Mouse (Mus musculus): Measurements from ENCODE around the gene Gabra5. TPM values are rescaled to one million over a fixed set of nuclear protein-coding genes. Genes with fewer than 3 reads are reported as not detected.
A peak's percentile ranks its signal among the peaks of the same experiment; 100 is the strongest.

The Gabra5 gene
- 23.1 and 29.5 TPM in 2 replicates for polyA plus RNA-seq (2015; fragmentation: Nextera tagmentation; extraction: Ambion mirVana)

DNA sequence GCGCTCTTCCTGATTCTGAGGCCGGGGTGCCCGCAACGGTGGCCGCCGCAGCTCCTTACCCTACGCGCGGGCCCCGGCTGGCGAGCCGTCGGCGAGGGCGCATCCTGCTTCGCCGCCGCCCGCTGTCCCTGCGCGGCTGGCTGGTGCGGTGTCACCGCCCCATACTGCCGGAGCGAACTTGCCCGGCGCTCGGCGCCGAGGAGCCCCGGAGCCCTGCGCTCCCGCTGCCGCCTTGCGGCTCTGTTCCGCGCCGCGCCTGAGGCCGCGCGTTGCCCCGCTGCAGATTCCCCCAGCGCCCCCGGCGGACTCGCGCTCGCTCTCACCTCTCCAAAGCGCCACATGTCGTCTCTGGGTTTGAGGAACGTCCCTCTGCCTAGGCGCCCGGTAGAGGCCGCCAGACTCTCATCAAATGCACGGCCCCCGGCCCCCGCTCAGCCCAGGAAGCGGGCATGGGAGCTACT lies at the start of gene Gabra5:
Gabra5 (minus strand) TSS at position 379 of the 461 bp plus-strand sequence.
- H3K4me1 ChIP-seq, result peaks cover 13% of the 10 kb centered on the region
- peak; percentile 89 for ATAC-seq (replicated peaks)
- H3K36me3 ChIP-seq, result no peaks in the 10 kb centered on the region
- 0 out of 2 replicates have a peak within 1 kb of the TSS, but pooled peaks have one; percentile 9 for H3K27ac ChIP-seq (replicated peaks)
- H3K4me2 ChIP-seq (replicated peaks), result peak within 1 kb of the TSS; percentile 79
- peak within 1 kb of the TSS; percentile 53 for H3K9ac ChIP-seq (replicated peaks)
- H3K9me3 ChIP-seq, result no peaks in the 10 kb centered on the region
- peak within 1 kb of the TSS; percentile 60 for H3K4me3 ChIP-seq
- under 1% methylated on average over 59 of the region's 59 CpGs for WGBS
- H3K27me3 ChIP-seq, result peaks cover 39% of the 10 kb centered on the region

DNA sequence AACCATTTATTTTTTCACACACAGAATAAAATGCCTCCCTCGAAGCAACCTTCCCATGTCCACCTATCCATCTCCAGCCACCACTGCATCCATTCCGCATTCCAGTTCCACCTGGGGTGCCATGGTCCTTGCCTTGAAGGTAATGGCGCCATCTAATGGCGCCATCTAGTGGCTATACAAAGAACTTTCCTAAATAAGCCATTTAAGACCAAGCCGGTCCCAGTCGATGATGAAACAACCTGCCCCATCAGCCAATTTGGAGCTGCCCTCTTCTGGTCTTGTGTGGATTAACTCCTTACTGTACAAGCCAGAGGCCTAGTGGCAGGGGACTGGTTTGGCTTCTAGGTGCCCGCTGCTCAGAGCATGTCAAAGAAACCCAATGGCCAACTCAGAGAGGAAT lies 28.7 kb upstream of the Gabra5 start:
- ATAC-seq (replicated peaks), result 0 out of 2 replicates have a peak, but pooled peaks have one; percentile 8
- no peak overlapping the region for H3K27ac ChIP-seq (replicated peaks)
- 24% methylated on average over 7 of the region's 7 CpGs for WGBS
- H3K27me3 ChIP-seq, result no peaks in the 10 kb centered on the region
- H3K36me3 ChIP-seq, result no peaks in the 10 kb centered on the region
- H3K9me3 ChIP-seq, result no peaks in the 10 kb centered on the region
- no peaks in the 10 kb centered on the region for H3K4me1 ChIP-seq
- H3K4me2 ChIP-seq (replicated peaks), result no peak overlapping the region
- H3K4me3 ChIP-seq, result no peak overlapping the region
- no peak overlapping the region for H3K9ac ChIP-seq (replicated peaks)

DNA sequence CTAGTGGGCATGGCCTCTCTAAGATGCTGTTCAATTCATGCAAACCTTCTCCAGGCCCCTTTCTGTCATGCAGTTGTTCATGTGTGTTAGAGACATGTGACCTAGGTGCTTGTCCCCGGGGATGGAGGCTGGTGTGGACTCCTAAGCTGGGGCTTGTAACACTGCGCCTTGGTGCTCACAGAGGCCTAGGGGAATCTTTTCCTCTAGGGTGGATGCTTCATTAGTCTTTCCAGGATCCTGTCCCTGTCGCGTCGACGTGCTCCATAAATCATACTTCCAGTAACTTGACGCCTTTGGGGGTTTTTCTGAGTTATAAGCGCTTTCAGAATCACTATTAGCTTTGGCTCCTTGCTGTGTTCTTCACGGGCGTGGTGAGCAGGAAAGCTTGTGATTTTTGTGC lies 22.8 kb upstream of the Gabra5 start:
- no peak overlapping the region for H3K9ac ChIP-seq (replicated peaks)
- H3K27me3 ChIP-seq, result no peaks in the 10 kb centered on the region
- 95% methylated on average over 10 of the region's 10 CpGs for WGBS
- no peaks in the 10 kb centered on the region for H3K4me1 ChIP-seq
- H3K4me3 ChIP-seq, result no peak overlapping the region
- H3K36me3 ChIP-seq, result no peaks in the 10 kb centered on the region
- H3K9me3 ChIP-seq, result no peaks in the 10 kb centered on the region
- ATAC-seq (replicated peaks), result no peak
- no peak overlapping the region for H3K27ac ChIP-seq (replicated peaks)
- no peak overlapping the region for H3K4me2 ChIP-seq (replicated peaks)

DNA sequence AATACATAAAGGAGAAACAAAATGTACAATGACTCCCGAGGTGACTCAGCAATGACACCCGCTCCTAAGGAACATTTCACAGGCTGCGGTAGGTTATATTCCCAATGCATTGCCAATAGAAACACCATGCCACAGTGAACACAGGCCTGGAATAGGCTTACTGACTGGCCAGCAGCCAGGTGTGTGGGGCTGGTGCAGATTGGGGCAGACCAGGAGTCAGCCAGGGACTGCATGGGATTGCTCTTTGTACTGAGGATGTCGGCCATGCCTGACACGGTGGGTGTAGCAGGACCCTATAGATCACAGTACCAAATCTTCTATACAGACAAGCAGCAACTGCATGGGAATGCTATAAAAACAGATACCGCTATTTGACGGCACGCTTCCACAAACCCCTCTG lies 20.1 kb upstream of the Gabra5 start:
- no peaks in the 10 kb centered on the region for H3K9me3 ChIP-seq

DNA sequence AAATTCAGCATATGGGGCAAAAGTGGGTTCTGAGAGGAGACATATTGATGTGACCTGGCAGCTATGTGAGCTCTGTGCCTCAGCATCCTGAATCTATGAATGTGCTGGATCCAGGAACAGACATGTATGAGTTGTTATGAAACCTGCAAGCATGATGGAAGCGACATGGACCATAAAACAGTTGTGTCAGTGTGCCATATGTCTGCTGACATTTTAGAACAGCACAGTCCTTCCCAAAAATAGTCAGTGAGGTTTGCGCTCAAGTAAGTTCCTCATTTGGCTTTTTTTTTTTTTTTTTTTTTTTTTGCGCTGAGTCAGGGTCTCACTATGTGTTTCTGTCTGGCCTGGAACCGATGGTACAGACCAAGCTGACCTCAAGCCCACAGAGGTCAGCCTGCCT lies 19.6 kb upstream of the Gabra5 start:
- no peaks in the 10 kb centered on the region for H3K4me1 ChIP-seq
- H3K36me3 ChIP-seq, result no peaks in the 10 kb centered on the region
- no peak overlapping the region for H3K4me3 ChIP-seq
- no peaks in the 10 kb centered on the region for H3K27me3 ChIP-seq
- H3K9me3 ChIP-seq, result no peaks in the 10 kb centered on the region
- no peak overlapping the region for H3K27ac ChIP-seq (replicated peaks)
- no peak overlapping the region for H3K9ac ChIP-seq (replicated peaks)
- ATAC-seq (replicated peaks), result no peak
- 92% methylated on average over 4 of the region's 4 CpGs for WGBS
- H3K4me2 ChIP-seq (replicated peaks), result no peak overlapping the region

More for the DNA sequence above, 20.1 kb upstream of the Gabra5 start:
- H3K36me3 ChIP-seq, result no peaks in the 10 kb centered on the region
- no peak for ATAC-seq (replicated peaks)
- H3K27me3 ChIP-seq, result no peaks in the 10 kb centered on the region
- H3K4me3 ChIP-seq, result no peak overlapping the region
- WGBS, result 92% methylated on average over 8 of the region's 8 CpGs
- H3K4me2 ChIP-seq (replicated peaks), result no peak overlapping the region
- no peak overlapping the region for H3K27ac ChIP-seq (replicated peaks)
- no peaks in the 10 kb centered on the region for H3K4me1 ChIP-seq
- H3K9ac ChIP-seq (replicated peaks), result no peak overlapping the region

DNA sequence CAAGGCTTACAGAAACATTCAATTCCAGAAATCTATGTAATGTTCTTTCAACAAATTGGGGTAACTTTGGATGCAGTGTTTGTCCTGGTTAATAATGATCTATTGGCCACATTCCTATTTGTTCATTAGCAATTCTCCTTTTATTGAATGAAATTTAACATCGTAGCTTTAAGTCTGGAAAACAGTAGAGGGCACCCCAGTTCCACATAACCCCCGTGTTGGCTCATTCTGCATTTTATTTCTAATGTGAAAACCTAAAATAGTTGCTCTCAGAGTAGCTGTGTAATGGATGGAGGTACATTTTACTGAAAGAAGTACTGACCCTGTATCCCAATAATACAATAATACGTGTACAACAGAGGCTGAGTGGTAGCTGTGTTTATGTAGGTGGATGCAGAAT lies 3.1 kb upstream of the Gabra5 start:
- Histone ChIP-seq H3K4me2 (replicated peaks) (no peak overlapping the region), H3K27me3 (peaks cover 33% of the 10 kb centered on the region), H3K27ac (replicated peaks) (no peak overlapping the region), H3K4me3 (no peak overlapping the region), H3K4me1 (peaks cover 13% of the 10 kb centered on the region), H3K9ac (replicated peaks) (no peak overlapping the region), H3K36me3 (no peaks in the 10 kb centered on the region), H3K9me3 (no peaks in the 10 kb centered on the region)
- no peak for ATAC-seq (replicated peaks)
- WGBS, result 28% methylated on average over 3 of the region's 3 CpGs

DNA sequence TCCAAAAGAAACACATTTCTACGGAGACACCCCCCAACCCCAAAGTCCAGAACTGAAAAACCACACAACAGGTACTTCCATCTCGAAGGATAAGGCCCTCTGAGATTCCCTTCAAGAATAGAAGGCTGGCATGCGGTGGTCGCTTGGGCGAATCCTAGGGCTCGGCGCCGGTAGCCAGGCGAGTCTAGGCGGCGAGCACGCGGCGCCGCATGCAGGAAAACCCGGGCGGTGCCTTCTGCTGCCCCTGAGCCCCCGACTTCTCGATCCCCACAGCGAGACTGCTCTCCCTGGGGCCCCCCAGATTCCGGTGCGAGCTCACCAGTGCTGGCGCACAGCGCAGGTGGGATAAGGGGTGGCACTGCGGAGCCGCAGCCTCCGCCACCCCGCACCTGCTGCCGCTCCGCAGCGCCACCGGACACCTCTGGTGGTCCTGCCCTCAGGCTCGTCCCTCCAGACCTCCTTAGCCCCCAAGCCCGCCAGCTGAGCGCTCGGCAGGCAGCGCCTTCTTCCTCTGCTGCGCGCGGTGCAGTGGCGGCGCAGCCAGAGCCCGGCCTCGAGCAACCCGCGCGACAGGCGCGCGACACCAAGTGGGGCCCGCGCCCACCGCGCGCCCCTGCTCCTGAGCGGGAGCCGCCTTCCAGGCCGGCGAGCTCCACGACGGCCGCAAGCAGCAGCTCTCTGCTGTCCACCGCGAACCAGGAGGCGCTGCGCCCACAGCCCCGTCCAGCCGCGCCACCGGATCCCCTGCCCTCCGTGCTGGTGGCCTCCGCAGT lies 813 bp downstream of the Gabra5 start:
- peak; percentile 82 for ATAC-seq (replicated peaks)
- WGBS, result 1% methylated on average over 67 of the region's 72 CpGs
- H3K36me3 ChIP-seq, result no peaks in the 10 kb centered on the region

DNA sequence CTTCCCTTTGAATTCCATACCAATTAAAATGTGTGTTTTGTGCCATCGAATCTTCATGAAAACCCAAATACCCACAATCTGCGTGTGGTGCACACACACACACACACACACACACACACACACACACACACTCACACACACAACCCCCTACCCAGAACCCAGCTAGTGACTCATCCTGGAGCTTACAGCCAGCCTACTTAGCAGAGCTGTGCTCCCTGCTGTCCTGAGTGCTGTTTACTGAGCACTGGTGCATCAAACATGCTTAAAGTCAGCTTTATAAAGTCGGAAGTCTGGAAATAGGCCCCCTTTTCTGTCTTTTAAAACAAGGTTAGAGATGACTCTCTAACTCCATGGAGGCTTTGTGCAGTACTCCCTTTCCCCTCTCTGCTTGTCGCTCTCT lies 7.0 kb downstream of the Gabra5 start:
- Histone ChIP-seq H3K36me3 (no peaks in the 10 kb centered on the region), H3K27me3 (peaks cover 5% of the 10 kb centered on the region), H3K4me3 (no peak overlapping the region), H3K27ac (replicated peaks) (no peak overlapping the region), H3K4me2 (replicated peaks) (no peak overlapping the region), H3K9ac (replicated peaks) (no peak overlapping the region), H3K9me3 (no peaks in the 10 kb centered on the region), H3K4me1 (no peaks in the 10 kb centered on the region)
- ATAC-seq (replicated peaks), result no peak
- WGBS, result 64% methylated on average over 4 of the region's 4 CpGs

More for the DNA sequence above, 813 bp downstream of the Gabra5 start:
- Histone ChIP-seq H3K27me3 (peaks cover 39% of the 10 kb centered on the region), H3K9me3 (no peaks in the 10 kb centered on the region), H3K4me1 (peaks cover 13% of the 10 kb centered on the region), H3K4me2 (replicated peaks) (peak overlapping the region; percentile 79), H3K9ac (replicated peaks) (peak overlapping the region; percentile 53), H3K27ac (replicated peaks) (0 out of 2 replicates have a peak overlapping the region, but pooled peaks have one; percentile 9), H3K4me3 (peak overlapping the region; percentile 60)

DNA sequence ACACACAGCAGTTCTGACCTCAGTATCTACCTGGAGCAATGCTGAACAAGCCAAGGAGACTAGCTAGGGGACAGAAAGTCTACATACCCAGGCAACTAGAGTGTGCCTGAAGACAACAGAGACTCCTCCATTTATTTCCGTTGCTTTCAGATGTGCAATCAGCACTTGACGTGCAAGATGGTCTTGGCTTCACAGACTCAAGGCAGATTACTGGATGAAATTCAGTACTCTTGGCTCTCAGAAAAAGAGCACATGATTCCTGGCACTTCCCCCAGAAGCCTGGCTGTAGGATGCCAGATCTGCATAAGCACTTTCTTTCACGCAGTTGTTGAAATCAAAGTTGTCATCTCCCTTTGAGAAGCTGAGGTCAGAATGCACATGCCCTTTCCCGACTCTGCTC lies 18.1 kb downstream of the Gabra5 start:
- no peaks in the 10 kb centered on the region for H3K27me3 ChIP-seq
- H3K36me3 ChIP-seq, result no peaks in the 10 kb centered on the region
- no peak overlapping the region for H3K4me3 ChIP-seq
- WGBS, result 63% methylated on average over 4 of the region's 4 CpGs
- H3K4me1 ChIP-seq, result no peaks in the 10 kb centered on the region
- ATAC-seq (replicated peaks), result peak; percentile 73
- H3K4me2 ChIP-seq (replicated peaks), result no peak overlapping the region
- H3K27ac ChIP-seq (replicated peaks), result peak overlapping the region; percentile 44; the same call in 1 of the 2 replicates
- no peaks in the 10 kb centered on the region for H3K9me3 ChIP-seq
- no peak overlapping the region for H3K9ac ChIP-seq (replicated peaks)

DNA sequence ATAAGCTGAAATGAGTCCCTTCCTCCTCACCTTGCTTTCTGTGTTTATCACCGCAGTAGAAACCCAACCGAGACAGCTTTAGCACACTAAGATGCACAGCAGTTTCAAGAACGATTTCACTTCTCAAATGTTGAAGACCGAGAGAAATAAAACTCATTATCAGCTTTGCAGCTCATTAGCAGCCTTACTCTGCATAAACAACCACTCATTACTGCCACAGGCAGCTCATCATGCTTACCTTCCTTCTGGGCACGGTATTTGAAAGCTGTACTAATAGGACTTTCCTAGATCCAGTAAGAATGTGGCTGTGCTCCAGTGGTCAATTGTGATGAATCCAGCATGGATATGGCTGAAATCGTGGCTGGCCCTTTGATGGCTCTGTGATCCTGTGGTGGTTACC lies 23.0 kb downstream of the Gabra5 start:
- H3K9me3 ChIP-seq, result no peaks in the 10 kb centered on the region
- WGBS, result 49% methylated on average over 6 of the region's 6 CpGs
- no peak overlapping the region for H3K4me3 ChIP-seq
- H3K9ac ChIP-seq (replicated peaks), result no peak overlapping the region
- no peaks in the 10 kb centered on the region for H3K4me1 ChIP-seq
- no peaks in the 10 kb centered on the region for H3K36me3 ChIP-seq
- no peak overlapping the region for H3K27ac ChIP-seq (replicated peaks)
- ATAC-seq (replicated peaks), result 0 out of 2 replicates have a peak, but pooled peaks have one; percentile 17
- H3K4me2 ChIP-seq (replicated peaks), result no peak overlapping the region
- no peaks in the 10 kb centered on the region for H3K27me3 ChIP-seq

DNA sequence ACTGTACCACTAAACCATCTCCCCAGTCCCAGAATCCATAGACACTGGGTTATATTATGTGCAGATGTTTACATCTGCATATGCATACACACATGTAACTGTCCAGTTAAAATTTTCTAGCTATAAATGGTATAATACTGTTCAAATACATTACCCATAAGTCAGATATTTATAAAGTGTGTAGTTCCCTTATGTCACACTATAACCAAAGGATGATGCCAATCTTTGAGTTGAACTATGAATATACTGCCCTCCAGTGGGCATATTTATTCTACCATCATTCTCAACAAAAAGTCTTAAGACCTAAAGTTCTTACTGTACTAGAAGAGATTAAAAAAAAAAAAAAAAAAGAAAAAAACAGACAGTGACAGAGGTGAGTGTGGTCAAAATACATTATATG lies 27.0 kb downstream of the Gabra5 start:
- Histone ChIP-seq H3K4me1 (no peaks in the 10 kb centered on the region), H3K9me3 (no peaks in the 10 kb centered on the region), H3K9ac (replicated peaks) (no peak overlapping the region), H3K27me3 (no peaks in the 10 kb centered on the region), H3K36me3 (no peaks in the 10 kb centered on the region), H3K27ac (replicated peaks) (no peak overlapping the region), H3K4me3 (no peak overlapping the region), H3K4me2 (replicated peaks) (no peak overlapping the region)
- peak; percentile 63 for ATAC-seq (replicated peaks)

DNA sequence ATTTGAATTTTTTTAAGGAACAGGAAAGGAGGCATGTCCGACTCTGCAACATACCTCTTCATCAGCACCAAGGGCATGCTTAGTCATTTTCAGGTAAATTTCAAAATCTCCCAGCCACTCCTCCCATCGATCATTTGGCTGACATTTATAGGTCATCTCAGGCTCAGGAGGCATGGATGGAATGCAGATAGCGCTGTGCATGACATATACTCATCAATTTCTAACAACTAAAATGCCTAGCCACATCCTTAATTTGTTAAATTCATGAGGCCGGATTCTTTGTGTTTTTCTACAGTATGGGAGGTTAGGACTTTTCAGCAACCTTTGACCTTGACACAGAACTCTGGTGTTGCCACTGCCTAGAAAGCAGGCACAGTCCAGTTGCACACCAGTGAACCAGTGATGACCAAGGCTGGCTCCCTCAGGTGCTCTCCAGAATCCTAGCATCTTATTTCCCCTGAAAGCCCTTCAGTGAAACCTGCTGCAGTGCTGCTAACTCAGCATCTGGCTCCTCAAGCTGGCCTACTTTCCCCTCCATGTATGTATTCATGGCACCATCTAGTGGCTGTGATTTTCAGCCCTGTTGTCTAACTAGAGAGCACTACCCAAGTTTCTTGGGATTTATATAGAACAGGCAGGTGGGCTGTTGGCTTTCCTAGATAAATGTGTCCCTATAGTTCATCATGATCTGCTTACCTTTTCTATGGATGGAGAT lies 35.9 kb downstream of the Gabra5 start:
- 86% methylated on average over 4 of the region's 4 CpGs for WGBS
- Histone ChIP-seq H3K36me3 (no peaks in the 10 kb centered on the region), H3K4me1 (no peaks in the 10 kb centered on the region), H3K27ac (replicated peaks) (no peak overlapping the region), H3K4me2 (replicated peaks) (no peak overlapping the region), H3K9ac (replicated peaks) (no peak overlapping the region), H3K9me3 (no peaks in the 10 kb centered on the region), H3K27me3 (no peaks in the 10 kb centered on the region), H3K4me3 (no peak overlapping the region)
- ATAC-seq (replicated peaks), result peak; percentile 92
